Mouse (Mus musculus): ENCODE data around the gene Cnksr3. TPM values are rescaled to one million over a fixed set of nuclear protein-coding genes. Genes with fewer than 3 reads are reported as not detected.

The Cnksr3 gene
- polyA plus RNA-seq, 1 experiment, result 11.4 TPM

- H3K79me2 ChIP-seq (ENCODE audit: control insufficient read depth, insufficient read depth), result no peaks in the 10 kb centered on the region
- H3K4me3 ChIP-seq, result peak overlapping the region; percentile 2
- TF ChIP-seq CEBPB (IDR thresholded peaks at IDR 0.05; ENCODE audit: insufficient read depth, poor library complexity, severe bottlenecking), result 0 out of 2 replicates have a peak, but pooled peaks have one; percentile 6
- no peak for TF ChIP-seq TCF12 (IDR thresholded peaks at IDR 0.05; ENCODE audit: insufficient read depth, poor library complexity, severe bottlenecking)
- H3K27me3 ChIP-seq (ENCODE audit: control insufficient read depth, insufficient read depth, insufficient read length), result no peaks in the 10 kb centered on the region
- no peak overlapping the region for H3ac ChIP-seq (ENCODE audit: control insufficient read depth, insufficient read length)
- H3K36me3 ChIP-seq (ENCODE audit: control insufficient read depth, insufficient read depth), result no peaks in the 10 kb centered on the region
- peak overlapping the region; percentile 75 for H3K4me2 ChIP-seq (ENCODE audit: low read depth)
Observed at GRCm38 (mm10) chr10:7076662-7077211, 135.3 kb downstream of the Cnksr3 start.

GRCm38 (mm10) chr10:7076201-7076600 lies 135.8 kb downstream of the Cnksr3 start:
- Histone ChIP-seq H3K4me2 (ENCODE audit: low read depth) (peak overlapping the region; percentile 75), H3K79me2 (ENCODE audit: control insufficient read depth, insufficient read depth) (no peaks in the 10 kb centered on the region), H3K27me3 (ENCODE audit: control insufficient read depth, insufficient read depth, insufficient read length) (no peaks in the 10 kb centered on the region), H3K4me3 (no peak overlapping the region), H3K36me3 (ENCODE audit: control insufficient read depth, insufficient read depth) (no peaks in the 10 kb centered on the region), H3ac (ENCODE audit: control insufficient read depth, insufficient read length) (no peak overlapping the region)
- TF ChIP-seq MYOD1 (IDR thresholded peaks at IDR 0.05; ENCODE audit: control insufficient read depth in 1 of 3, insufficient read length in 2 of 3, low read depth in 2 of 3) (no peak), MYOG (IDR thresholded peaks at IDR 0.05; ENCODE audit: control insufficient read depth in 1 of 3, insufficient read depth in 1 of 3, insufficient read length in 2 of 3, low read depth in 2 of 3) (peak in 1 of 3 experiments; percentile 5)

GRCm38 (mm10) chr10:7075661-7076060 lies 136.4 kb downstream of the Cnksr3 start:
- Histone ChIP-seq H3K4me3 (no peak overlapping the region), H3K4me2 (ENCODE audit: low read depth) (peak overlapping the region; percentile 75), H3ac (ENCODE audit: control insufficient read depth, insufficient read length) (no peak overlapping the region), H3K36me3 (ENCODE audit: control insufficient read depth, insufficient read depth) (no peaks in the 10 kb centered on the region), H3K79me2 (ENCODE audit: control insufficient read depth, insufficient read depth) (no peaks in the 10 kb centered on the region), H3K27me3 (ENCODE audit: control insufficient read depth, insufficient read depth, insufficient read length) (no peaks in the 10 kb centered on the region)
- no peak for TF ChIP-seq USF1 (IDR thresholded peaks at IDR 0.05; ENCODE audit: low read depth)
- TF ChIP-seq POLR2A (IDR thresholded peaks at IDR 0.05; ENCODE audit: insufficient read length, low read depth), result no peak
- TF ChIP-seq MAX (IDR thresholded peaks at IDR 0.05; ENCODE audit: low read depth), result no peak
- no peak for TF ChIP-seq TCF12 (IDR thresholded peaks at IDR 0.05; ENCODE audit: insufficient read depth, poor library complexity, severe bottlenecking)
- TF ChIP-seq MYOD1 (IDR thresholded peaks at IDR 0.05; ENCODE audit: control insufficient read depth in 1 of 3, insufficient read length in 2 of 3, low read depth in 2 of 3), result no peak
- TF ChIP-seq CEBPB (IDR thresholded peaks at IDR 0.05; ENCODE audit: insufficient read depth, poor library complexity, severe bottlenecking), result no peak
- no peak for TF ChIP-seq TCF3 (IDR thresholded peaks at IDR 0.05; ENCODE audit: insufficient read length, low read depth)
- no peak for TF ChIP-seq SRF (IDR thresholded peaks at IDR 0.05; ENCODE audit: control insufficient read depth, insufficient read length, low read depth)
- TF ChIP-seq POLR2AphosphoS2 (IDR thresholded peaks at IDR 0.05; ENCODE audit: insufficient read length, low read depth), result no peak
- no peak for TF ChIP-seq E2F4 (IDR thresholded peaks at IDR 0.05; ENCODE audit: insufficient read depth)
- TF ChIP-seq REST (IDR thresholded peaks at IDR 0.05; ENCODE audit: insufficient read depth, insufficient read length), result no peak
- no peak for TF ChIP-seq MYOG (IDR thresholded peaks at IDR 0.05; ENCODE audit: control insufficient read depth in 1 of 3, insufficient read depth in 1 of 3, insufficient read length in 2 of 3, low read depth in 2 of 3)

GRCm38 (mm10) chr10:7074231-7074630 lies 137.8 kb downstream of the Cnksr3 start:
- no peak for TF ChIP-seq TCF3 (IDR thresholded peaks at IDR 0.05; ENCODE audit: insufficient read length, low read depth)
- TF ChIP-seq POLR2A (IDR thresholded peaks at IDR 0.05; ENCODE audit: insufficient read length, low read depth), result no peak
- no peak for TF ChIP-seq MYOG (IDR thresholded peaks at IDR 0.05; ENCODE audit: control insufficient read depth in 1 of 3, insufficient read depth in 1 of 3, insufficient read length in 2 of 3, low read depth in 2 of 3)
- TF ChIP-seq POLR2AphosphoS2 (IDR thresholded peaks at IDR 0.05; ENCODE audit: insufficient read length, low read depth), result no peak
- no peak for TF ChIP-seq USF1 (IDR thresholded peaks at IDR 0.05; ENCODE audit: low read depth)
- no peak for TF ChIP-seq TCF12 (IDR thresholded peaks at IDR 0.05; ENCODE audit: insufficient read depth, poor library complexity, severe bottlenecking)
- TF ChIP-seq MAX (IDR thresholded peaks at IDR 0.05; ENCODE audit: low read depth), result no peak
- TF ChIP-seq MYOD1 (IDR thresholded peaks at IDR 0.05; ENCODE audit: control insufficient read depth in 1 of 3, insufficient read length in 2 of 3, low read depth in 2 of 3), result no peak
- TF ChIP-seq SRF (IDR thresholded peaks at IDR 0.05; ENCODE audit: control insufficient read depth, insufficient read length, low read depth), result no peak
- TF ChIP-seq REST (IDR thresholded peaks at IDR 0.05; ENCODE audit: insufficient read depth, insufficient read length), result no peak
- TF ChIP-seq E2F4 (IDR thresholded peaks at IDR 0.05; ENCODE audit: insufficient read depth), result no peak
- TF ChIP-seq CEBPB (IDR thresholded peaks at IDR 0.05; ENCODE audit: insufficient read depth, poor library complexity, severe bottlenecking), result no peak
- H3K4me2 ChIP-seq (ENCODE audit: low read depth), result no peak overlapping the region
- H3K4me3 ChIP-seq, result no peak overlapping the region
- H3K27me3 ChIP-seq (ENCODE audit: control insufficient read depth, insufficient read depth, insufficient read length), result no peaks in the 10 kb centered on the region
- H3ac ChIP-seq (ENCODE audit: control insufficient read depth, insufficient read length), result no peak overlapping the region
- H3K79me2 ChIP-seq (ENCODE audit: control insufficient read depth, insufficient read depth), result no peaks in the 10 kb centered on the region
- H3K36me3 ChIP-seq (ENCODE audit: control insufficient read depth, insufficient read depth), result no peaks in the 10 kb centered on the region

GRCm38 (mm10) chr10:7070924-7071323 lies 141.1 kb downstream of the Cnksr3 start:
- H3ac ChIP-seq (ENCODE audit: control insufficient read depth, insufficient read length), result no peak overlapping the region
- H3K4me2 ChIP-seq (ENCODE audit: low read depth), result no peak overlapping the region
- no peak overlapping the region for H3K4me3 ChIP-seq
- H3K79me2 ChIP-seq (ENCODE audit: control insufficient read depth, insufficient read depth), result no peaks in the 10 kb centered on the region
- TF ChIP-seq POLR2AphosphoS2 (IDR thresholded peaks at IDR 0.05; ENCODE audit: insufficient read length, low read depth) (no peak), MAX (IDR thresholded peaks at IDR 0.05; ENCODE audit: low read depth) (no peak), CEBPB (IDR thresholded peaks at IDR 0.05; ENCODE audit: insufficient read depth, poor library complexity, severe bottlenecking) (no peak), REST (IDR thresholded peaks at IDR 0.05; ENCODE audit: insufficient read depth, insufficient read length) (no peak), POLR2A (IDR thresholded peaks at IDR 0.05; ENCODE audit: insufficient read length, low read depth) (no peak), TCF12 (IDR thresholded peaks at IDR 0.05; ENCODE audit: insufficient read depth, poor library complexity, severe bottlenecking) (no peak), MYOD1 (IDR thresholded peaks at IDR 0.05; ENCODE audit: control insufficient read depth in 1 of 3, insufficient read length in 2 of 3, low read depth in 2 of 3) (no peak)
- no peaks in the 10 kb centered on the region for H3K27me3 ChIP-seq (ENCODE audit: control insufficient read depth, insufficient read depth, insufficient read length)
- no peaks in the 10 kb centered on the region for H3K36me3 ChIP-seq (ENCODE audit: control insufficient read depth, insufficient read depth)

Data from myocyte (in vitro differentiated cells).